Mouse (Mus musculus) natural killer cell, adult 2 months (primary cell): ENCODE results near the gene Padi6.

Experiments used
- DNase-seq, 2 experiments: peaks; one replicate each; pipeline ENCODE4 v3.0.0; 2022; ENCODE audit warnings: low spot score in 2 of 2

Padi6 gene

GRCm38 (mm10) chr4:140742543-140742942 is at the start of gene Padi6:
Padi6 (minus strand) TSS chr4:140742643.
- no peak for DNase-seq

DNA sequence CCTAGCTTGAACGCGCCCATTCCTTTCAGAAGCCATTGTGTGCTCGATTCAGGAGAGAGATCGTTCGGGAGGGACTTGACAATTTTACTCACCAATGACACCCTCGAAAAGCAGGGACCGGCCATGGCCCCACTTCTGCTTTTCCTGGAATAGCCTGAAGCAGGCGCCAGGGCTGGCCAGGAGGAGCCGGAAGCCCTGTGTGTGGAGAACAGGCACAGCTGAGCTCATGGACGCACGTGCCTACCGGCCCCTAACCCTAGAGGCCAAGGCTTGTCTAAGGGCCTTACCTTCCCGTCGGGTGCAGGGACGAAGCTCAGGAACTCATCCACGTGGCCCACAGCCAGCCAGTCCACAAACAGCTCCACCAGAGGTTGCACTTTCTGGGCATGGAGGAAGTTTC is 48.6 kb upstream of the Padi6 start:
- DNase-seq: no peak

- DNase-seq: no peak
These were observed 47.5 kb upstream of the Padi6 start for GRCm38 (mm10) chr4:140789983-140790382.

GRCm38 (mm10) chr4:140788983-140789382 is 46.5 kb upstream of the Padi6 start:
- peak; percentile 60 to 76 for DNase-seq

GRCm38 (mm10) chr4:140788264-140788663 is 45.8 kb upstream of the Padi6 start:
- DNase-seq: no peak

DNA sequence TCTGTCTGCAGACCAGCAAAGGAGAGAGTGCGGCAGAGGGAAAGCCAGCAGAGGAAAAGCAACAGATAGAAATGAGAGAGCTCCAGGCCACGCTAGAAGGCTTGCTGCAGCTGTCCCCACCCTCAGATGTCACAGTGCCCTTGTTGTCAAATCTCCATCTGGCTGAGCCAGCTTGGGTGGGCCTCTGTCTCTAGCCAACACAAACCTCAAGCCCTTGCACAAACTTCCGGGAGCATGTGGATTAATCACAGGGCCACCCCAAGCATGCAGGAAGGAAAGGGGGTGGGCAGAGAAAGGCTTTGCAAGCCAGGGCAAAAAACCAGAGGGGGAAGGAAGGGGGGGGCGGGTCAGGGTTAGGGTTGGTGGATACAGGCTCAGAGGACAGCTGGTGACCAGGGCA is 45.0 kb upstream of the Padi6 start:
- DNase-seq: no peak

GRCm38 (mm10) chr4:140785217-140785616 is 42.8 kb upstream of the Padi6 start:
- no peak for DNase-seq

DNA sequence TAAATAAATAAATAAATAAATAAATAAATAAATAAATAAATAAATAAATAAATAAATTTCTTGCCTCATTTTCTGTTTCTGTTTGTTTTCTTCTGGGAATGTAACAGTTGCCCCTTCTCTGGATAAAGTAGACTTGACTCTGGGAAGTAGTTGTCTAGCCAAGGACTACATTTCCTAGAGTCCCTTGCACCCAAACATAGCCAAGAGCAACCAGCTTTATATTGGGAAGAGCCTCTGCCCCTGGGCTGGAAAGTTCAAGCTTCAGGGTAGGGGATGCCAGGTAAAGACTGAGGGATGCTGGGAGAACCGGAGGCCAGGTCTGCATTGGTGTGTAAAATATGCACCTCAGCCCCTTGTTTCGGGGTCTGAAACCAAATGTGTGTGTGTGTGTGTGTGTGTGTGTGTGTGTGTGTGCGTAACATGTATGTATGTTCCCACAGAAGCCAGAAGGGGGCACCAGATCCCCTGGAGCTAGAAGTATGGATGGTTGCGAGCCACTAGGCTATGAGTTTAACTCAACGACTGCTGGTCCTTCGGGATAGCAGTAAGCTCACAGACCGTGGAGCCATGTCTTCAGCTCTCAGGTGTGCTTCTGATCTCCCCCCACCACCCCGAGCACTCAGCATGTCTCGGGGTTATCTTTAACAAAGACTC is 42.0 kb upstream of the Padi6 start:
- DNase-seq: no peak

DNA sequence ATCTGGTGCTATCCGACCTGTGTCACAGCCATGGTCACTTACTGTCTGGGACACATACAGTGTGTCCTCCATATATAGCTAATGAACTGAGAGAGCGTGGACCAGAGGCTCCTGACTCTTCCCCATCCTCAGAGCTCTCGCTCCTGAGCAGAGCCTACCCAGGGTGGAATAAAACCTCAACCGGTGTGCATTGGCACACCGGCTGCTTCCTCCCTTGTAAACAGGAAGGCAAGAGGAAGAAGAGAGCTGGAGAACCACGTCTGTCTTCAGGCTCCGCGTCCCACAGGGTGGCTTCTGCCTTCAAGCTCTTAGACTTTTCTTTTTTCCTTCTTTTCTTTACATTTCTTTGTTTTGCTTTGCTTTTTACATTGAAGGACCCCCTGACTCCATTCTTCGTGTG is 40.4 kb upstream of the Padi6 start:
- DNase-seq: no peak

GRCm38 (mm10) chr4:140780507-140780906 is 38.1 kb upstream of the Padi6 start:
- DNase-seq: no peak

- no peak for DNase-seq
These were observed 37.5 kb upstream of the Padi6 start for GRCm38 (mm10) chr4:140779803-140780397.

- DNase-seq: no peak
These were observed 34.2 kb upstream of the Padi6 start for GRCm38 (mm10) chr4:140776623-140777022.

- no peak for DNase-seq
These were observed 33.4 kb upstream of the Padi6 start for GRCm38 (mm10) chr4:140775876-140776275.

DNA sequence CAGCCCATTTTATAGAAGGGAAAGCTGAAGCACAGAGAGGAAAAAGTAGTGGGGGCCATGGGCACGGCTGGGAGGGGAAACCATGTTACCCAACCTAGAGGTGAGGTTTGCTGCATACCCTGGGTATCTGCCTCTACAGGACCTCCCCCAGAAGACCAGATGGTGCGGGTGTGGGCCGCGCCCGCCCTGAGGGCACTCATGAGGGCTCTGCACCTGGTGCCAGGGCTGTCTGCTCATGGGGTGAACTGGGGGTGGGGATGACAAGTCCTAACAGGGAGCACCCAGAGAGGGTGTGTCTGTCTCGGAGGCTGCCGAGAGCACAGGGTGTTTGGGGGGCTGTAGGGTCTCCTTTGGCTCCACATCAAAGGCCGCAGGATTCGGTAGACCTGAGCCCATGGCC is 32.5 kb upstream of the Padi6 start:
- DNase-seq: no peak

- DNase-seq: peak in 1 of 2 experiments; percentile 20
These were observed 31.8 kb upstream of the Padi6 start, which contains the start of gene Padi4 for GRCm38 (mm10) chr4:140774025-140774800. Padi4 (minus strand) TSS chr4:140774236.

DNA sequence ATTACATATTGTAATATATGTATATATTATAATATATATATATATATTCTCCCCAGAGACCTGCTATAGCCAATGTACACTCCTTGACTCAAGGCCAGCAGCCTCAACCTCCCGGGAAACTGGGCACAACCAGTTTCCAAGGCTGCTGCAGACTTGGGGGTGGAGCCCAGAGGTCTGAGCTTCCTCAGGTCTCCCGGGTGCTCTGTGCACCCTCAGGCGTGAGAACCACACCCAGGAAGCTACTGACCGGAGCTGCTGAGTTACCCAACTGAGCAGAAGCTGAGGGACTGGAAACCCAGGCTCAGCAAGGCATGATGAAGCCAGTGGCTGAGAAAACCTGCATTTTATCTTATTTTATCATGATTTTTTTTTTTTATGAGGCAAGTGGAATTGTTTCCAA is 28.6 kb upstream of the Padi6 start:
- peak; percentile 38 to 56 for DNase-seq

- peak; percentile 23 to 31 for DNase-seq
These were observed 28.0 kb upstream of the Padi6 start for GRCm38 (mm10) chr4:140770433-140770832.

DNA sequence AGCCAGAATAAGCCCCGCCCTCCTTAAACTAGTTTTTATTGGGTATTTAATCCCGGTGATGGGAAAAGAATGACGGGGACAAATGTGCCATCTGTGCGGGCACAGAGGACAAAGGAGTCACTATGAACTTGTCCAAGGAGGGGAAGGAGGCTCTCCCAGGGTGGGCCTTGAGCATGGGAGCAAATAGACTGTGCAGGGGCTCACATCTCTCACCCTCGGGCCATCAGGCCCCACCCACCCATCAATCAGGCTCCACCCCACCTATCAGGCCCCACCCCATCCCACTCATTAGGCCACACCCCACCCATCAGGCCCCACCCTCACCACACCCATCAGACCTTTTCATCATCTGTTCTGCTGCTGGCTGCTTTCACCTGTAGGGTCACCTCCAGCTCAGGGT is 26.5 kb upstream of the Padi6 start:
- DNase-seq: no peak

GRCm38 (mm10) chr4:140765936-140766335 is 23.5 kb upstream of the Padi6 start:
- no peak for DNase-seq

DNA sequence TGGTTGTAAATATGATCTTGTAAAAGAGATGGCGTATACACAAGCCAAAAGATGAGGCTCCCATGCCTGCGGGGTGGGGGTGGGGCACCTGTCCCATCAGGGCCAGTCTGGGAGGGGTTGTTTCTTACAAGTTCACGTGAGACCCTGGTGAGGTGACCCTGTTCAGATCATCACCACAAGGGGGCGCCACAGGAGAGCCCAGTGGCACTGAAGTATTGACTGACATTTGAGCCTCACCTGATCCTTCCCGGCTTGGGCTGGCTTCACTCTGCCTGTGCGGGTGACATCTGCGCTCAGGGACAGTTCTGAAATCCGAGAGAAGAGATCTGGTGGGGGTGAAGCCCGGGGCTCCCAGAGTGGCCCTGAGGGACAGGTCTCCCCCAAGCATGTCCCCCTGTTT is 20.7 kb upstream of the Padi6 start:
- DNase-seq: peak; percentile 64 to 71

DNA sequence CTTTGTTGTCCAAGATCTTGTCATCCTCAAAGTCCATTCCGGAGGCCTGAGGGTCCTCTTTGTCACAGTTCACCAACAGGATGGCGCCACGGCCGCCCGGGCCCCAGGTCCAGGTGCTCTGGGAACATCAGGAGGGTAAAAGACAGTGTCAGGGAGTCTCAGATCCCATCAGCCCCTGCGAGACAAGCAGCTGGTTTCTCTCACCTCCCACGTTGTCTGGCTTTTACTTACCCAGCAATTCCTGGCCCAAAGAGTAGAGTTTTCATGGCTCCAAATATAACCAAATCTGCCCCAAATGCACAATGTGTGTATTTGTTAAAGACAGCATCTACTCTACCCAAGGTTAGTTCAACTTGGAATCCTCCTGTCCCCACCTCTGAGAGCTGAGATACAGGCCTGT is 19.2 kb upstream of the Padi6 start:
- no peak for DNase-seq

DNA sequence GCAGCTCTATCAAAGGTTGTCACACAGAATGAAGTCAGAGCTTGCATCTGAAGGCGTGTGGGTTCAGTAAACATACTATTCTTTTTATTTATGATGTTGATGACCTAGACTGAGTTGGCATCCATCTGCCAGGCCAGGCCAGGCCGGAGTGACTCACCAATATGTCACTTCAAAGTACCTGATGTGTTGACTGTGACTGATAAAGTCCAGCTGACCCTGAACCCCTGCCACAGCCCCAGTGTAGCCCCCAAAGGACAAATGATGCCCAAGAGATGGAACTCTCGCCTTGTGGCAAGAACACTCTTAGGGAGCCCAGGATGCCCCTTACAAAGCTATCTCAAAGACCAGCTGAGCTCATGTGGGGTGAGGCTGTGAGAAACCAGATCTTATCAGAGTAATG is 13.4 kb upstream of the Padi6 start:
- no peak for DNase-seq

DNA sequence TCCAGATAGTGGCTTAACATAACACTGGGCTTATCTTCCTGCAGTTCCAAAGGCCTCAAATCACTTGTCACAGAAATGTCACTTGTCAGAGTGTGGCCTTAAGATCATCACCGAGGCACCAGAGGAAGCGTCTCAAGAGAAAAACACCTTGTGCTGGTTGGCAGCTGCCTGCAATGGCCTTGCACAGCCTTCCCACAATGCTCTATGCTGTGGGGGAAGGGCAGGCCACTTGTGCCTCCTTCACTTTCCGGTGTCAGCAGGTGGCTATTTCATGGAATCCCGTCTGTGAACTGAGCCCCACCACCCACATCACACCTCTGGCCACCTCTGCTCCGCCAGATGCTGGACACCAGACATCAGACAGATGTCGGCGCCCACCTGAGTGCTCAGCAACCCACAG is 10.9 kb upstream of the Padi6 start:
- DNase-seq: no peak
